Mouse (Mus musculus) urinary bladder, postnatal 25 days (tissue): ENCODE data around the gene Omt2b.
A peak's percentile ranks its signal among the peaks of the same experiment; 100 is the strongest.
"Not testable (repeated sequence)": the region's sequence is repeated elsewhere in the genome, so short reads cannot be mapped to it uniquely, and the experiment has no call there.

Source experiments
- DNase-seq: peaks from one replicate; pipeline ENCODE4 v3.0.0; 2022; ENCODE audit warnings: low spot score

Gene Omt2b

DNA sequence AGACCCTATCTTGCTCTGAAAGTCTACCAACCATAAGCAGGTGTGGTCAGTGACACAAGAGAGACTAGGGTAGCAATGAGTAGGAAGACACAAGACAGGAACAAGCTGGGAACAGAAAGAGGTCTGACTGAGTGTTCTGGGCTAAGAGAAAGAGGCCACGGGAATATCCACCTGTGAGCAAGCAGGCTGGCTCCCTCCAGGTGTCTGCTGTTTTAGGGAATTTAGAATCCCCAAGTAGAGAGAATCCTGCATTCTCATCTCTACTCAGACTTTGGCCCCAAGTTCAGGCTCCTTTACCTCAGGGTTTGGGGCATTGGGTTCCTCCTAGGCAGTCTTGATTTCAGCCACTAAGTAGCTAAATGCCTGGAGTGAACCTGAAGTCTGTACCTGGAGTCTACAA, at the start of gene Omt2b:
Gene Omt2b, plus strand, starts transcription at position 301 of the 400 bp plus-strand sequence.
- not testable (repeated sequence) for DNase-seq

DNA sequence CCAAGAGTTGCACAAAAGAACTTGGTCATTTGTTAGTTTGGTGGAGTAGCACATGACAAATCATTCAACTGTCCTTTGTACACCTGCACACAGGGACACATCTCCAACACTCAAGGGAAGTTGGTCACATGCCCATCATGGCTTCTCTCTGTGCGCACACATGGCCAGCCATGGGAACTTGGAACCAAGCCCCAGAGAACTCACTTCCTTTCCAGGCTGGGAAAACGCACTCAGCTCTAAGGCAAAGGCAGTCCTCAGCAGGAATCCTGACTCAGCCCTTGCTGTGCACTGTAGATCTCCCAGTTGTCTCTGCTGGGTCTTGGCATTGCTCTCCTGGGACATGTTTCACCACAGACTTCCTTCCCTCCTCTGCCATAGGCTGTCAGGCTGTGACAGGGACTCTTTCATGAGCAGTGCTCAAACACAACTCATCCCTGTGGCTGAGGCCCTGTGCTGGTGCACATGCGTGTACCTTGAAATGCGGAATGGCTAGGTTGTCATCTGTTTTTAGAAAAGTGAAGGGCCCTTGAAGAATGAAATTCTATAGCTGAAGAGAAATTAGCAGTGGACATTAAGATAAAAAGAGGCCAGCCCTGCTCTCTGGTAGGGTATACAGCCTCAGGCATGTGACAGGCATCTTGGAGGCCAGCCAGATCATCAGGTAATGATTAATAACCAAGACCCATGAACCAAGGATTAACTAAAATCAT, 45.2 kb upstream of the Omt2b start:
- not testable (repeated sequence) for DNase-seq

DNA sequence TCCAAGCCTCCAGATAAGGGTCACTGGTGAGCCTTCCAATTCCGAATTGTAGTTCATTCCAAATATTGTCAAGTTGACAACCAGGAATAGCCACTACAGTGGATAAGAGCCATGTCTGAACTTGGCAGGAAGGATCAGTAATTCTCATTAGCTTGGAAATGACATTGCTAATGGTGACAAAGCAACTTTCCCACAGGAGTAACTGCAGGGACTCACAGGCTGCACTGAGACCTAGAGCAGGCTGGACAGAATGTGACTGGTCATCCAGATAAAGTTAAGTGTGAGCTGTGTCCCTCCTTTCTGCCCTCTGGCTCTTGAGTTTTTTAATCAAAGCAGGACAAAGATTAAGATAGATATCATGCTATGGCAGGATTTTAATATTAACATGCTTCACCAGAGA, 38.3 kb upstream of the Omt2b start:
- DNase-seq: not testable (repeated sequence)

DNA sequence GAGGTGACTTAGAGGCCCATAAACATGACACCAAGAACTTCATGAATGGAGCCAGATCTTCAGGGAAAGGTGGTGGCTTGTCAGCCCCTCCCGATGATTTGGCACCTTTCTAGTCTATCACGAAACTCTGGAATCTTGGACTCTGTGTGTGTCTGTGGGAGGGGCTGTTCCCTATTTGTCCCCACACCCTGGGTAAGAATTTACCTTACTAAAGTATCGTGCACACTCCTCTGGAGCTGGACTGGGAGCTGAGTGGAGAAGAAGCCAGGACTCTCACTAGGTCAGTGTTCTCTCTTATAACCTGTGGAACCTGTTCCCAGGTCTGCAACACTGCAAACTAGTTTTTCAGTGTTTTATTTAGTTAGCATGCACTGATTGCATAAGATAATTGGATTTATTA, 37.7 kb upstream of the Omt2b start, which contains the start of gene Gm10639:
Gene Gm10639, plus strand, starts transcription at position 201 of the 400 bp plus-strand sequence.
- not testable (repeated sequence) for DNase-seq

DNA sequence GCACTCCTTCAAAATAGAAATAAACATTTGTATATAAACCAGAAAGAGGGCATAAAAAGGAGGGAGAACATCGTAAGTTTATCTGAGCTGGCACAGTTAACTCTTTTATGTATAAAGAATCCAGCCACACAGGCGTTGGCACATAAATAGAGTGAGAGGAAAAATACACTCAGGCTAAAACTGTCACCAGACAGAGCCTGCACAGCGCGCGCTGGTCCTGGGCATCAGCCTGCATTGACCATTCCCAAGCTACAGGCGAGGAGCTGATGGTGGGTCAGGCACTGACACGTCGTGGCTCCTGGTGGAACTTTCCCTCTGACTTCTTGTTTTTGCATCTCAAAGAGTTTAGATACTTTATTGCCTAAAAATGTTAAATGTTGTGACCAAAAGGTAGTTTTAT, 34.9 kb upstream of the Omt2b start:
- not testable (repeated sequence) for DNase-seq

DNA sequence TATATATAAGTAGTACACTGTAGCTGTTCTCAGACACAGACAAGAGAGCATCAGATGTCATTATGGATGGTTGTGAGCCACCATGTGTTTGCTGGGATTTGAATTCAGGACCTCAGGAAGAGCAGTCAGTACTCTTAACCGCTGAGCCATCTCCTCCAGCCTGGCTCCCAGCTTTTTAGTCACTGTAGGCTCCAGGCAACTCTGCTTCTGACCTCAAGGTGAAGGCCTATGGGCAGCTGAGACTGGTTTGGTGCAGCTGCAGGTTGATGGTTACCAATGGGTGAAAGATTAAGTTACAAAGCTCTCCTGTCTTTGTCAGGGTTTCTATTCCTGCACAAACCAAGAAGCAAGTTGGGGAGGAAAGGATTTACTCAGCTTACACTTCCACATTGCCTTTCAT, 33.7 kb upstream of the Omt2b start:
- not testable (repeated sequence) for DNase-seq

DNA sequence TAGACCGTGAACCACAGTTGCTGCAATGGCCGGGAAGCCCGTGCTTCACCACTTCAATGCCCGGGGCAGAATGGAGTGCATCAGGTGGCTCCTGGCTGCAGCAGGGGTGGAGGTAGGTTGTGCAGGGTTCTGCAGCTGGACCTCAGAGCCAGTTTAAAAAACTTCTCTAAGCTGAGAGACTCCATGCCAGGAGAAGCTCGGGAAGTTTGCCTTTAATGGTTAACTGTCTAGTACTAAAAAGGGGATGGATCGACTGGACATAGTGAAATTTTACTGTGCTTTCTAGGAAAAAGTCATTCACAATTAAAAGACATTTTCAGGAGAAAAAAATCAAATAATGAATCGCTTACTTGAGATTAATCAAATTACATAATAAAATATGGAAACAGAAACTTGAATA, 32.6 kb upstream of the Omt2b start:
- not testable (repeated sequence) for DNase-seq

DNA sequence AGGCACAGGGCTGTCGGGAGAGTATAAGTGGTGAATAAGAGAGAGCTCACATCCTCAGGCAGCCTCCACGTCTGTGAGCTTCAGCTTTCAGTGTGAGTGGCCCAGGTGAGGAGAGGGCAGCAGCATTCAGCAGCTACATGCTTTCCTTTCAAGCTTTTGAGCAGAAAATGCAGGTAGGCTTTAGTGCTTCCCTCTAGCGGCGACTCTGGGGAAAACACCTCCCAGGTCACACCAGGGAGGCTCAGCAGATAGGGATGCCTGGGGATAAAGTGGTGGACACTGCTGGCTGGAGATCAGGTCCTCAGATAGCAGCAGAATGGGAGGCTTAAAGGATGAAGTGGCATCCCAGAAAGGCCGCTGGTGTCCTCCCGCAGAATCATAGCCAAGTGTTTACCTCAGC, 31.3 kb upstream of the Omt2b start:
- DNase-seq: peak; percentile 30

DNA sequence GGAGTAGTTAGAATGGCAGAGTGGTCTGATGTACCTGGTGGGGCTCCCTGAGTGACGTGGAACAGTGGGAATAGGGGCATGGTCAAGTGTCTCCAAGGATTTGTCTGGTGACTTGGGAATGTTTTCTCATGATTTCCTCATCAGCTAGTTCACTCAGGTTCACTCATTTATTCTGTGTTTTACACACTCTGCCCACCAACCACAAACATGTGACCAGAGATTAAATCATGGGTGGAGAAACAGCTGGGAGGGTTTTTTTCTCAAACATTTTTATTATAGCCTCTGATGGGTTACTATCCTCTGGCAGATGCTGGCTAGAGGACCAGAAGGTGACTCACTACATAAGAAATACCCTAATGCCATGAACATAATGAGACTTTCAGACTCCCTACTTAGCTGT, 29.2 kb upstream of the Omt2b start:
- DNase-seq: no peak

DNA sequence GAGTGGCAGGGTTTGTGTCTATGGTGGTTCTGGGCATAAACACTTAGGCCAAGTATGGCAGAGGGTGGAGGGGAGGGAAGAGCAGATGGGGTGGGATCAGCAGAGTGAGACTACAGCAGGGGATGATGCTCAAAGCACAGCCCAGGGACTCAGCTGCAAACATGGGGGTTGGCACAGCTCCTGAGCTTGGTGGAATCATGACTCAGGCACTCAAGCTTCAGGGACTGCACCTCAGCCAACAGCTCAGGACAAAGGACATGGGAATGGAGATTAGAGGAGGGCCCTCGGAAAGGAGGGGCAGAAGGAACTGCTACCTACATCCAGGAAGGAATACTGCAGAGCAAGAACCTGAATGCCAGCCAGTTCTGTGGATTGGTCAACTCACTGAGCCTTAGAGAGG, 28.2 kb upstream of the Omt2b start:
- DNase-seq: not testable (repeated sequence)

DNA sequence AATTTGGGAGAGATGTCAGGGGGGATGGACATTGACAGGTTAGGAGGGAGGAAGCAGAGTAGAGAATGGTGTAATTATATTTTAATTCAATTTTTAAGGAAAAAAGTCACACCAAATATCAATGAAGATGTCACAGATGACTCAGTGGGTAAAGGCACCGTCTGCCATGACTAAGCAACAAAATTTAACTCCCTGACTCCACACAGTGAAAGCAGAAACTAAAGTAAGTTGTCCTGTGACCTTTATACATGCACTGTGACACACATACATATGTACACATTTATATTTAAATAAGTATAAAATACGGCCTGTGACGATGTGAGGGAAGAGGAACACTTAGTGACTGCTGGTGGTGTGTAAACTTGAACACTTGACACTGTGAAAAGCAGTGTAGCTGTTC, 19.3 kb upstream of the Omt2b start:
- DNase-seq: not testable (repeated sequence)

DNA sequence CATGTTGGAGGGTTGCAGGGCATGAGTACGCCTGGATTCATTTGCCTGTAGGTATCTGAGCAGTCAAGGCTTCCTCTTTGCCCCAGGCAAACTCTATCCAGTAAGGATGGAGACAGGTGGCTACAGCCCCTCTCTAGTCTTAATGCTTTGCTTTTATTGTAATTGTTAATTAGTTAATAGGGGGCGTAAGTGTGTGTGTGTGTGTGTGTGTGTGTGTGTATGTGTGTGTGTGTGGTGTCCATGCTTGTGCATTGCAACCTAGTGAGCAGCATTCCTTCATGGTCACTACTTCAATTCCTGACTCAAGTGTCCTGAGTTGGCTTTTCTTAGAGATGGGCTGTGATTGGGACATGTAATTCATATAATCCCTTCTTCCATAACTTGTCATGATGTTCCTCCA, 12.7 kb upstream of the Omt2b start, which contains the start of gene Omt2a:
Gene Omt2a, minus strand, starts transcription at position 101 of the 400 bp plus-strand sequence.
- no peak for DNase-seq

DNA sequence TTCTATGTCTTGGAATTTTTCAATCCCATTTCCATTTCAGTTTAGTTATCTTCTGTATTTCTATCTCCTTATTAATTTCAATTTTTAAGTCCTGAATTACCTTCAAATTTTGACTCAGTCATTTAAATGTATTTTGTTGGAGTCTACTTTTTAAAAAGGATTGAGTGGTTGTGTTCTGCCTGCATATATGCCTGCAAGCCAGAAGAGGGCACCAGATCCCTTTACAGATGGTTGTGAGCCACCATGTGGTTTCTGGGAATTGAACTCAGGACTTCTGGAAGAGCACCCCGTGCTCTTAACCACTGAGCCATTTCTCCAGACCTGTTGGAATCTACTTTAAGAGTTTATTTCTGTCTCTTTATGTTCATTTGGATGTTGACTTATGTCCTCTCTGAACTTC, 7.9 kb upstream of the Omt2b start:
- DNase-seq: no peak

DNA sequence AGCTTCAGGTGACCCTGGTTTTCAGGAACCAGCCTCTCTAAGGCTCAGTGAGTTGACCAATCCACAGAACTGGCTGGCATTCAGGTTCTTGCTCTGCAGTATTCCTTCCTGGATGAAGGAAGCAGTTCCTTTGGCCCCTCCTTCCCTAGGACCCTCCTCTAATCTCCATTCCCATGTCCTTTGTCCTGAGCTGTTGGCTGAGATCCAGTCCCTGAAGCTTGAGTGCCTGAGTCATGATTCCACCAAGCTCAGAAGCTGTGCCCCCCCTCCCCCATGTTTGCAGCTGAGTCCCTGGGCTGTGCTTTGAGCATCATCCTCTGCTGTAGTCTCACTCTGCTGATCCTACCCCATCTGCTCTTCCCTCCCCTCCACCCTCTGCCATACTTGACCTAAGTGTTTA, 9.7 kb downstream of the Omt2b start:
- not testable (repeated sequence) for DNase-seq

DNA sequence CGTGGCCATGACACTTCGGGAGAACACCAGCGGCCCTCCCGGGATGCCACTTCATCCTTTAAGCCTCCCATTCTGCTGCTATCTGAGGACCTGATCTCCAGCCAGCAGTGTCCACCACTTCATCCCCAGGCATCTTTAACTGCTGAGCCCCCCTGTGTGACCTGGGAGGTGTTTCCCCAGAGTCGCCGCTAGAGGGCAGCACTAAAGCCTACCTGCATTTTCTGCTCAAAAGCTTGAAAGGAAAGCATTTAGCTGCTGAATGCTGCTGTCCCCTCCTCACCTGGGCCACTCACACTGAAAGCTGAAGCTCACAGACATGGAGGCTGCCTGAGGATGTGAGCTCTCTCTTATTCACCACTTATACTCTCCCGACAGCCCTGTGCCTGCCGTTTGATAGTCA, 12.9 kb downstream of the Omt2b start:
- DNase-seq: peak; percentile 62

DNA sequence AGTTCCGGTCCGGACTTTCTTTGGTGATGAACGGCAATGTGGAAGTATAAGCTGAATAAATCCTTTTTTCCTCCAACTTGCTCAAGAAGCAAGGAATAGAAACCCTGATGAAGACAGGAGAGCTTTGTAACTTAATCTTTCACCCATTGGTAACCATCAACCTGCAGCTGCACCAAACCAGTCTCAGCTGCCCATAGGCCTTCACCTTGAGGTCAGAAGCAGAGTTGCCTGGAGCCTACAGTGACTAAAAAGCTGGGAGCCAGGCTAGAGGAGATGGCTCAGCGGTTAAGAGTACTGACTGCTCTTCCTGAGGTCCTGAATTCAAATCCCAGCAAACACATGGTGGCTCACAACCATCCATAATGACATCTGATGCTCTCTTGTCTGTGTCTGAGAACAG, 15.1 kb downstream of the Omt2b start:
- DNase-seq: not testable (repeated sequence)

DNA sequence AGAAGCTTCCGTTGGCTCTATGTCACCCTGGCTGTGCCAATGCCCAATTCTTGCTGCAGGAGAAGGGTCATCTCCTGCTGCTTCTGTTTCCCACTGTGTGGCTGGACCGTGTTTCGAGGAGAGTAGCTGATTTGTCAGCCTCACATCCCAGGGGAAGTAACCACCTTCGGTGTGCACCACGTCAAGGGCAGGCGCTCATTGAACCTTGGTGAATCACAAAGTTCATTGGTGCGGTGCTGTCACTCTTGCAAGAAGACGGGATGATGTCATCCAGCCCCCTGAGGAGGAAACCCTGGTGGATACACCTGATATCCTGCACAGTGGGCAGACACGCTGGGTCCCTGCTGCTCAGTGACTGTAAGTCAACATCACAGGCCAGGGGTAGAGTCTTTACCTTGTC, 15.7 kb downstream of the Omt2b start:
- DNase-seq: not testable (repeated sequence)

DNA sequence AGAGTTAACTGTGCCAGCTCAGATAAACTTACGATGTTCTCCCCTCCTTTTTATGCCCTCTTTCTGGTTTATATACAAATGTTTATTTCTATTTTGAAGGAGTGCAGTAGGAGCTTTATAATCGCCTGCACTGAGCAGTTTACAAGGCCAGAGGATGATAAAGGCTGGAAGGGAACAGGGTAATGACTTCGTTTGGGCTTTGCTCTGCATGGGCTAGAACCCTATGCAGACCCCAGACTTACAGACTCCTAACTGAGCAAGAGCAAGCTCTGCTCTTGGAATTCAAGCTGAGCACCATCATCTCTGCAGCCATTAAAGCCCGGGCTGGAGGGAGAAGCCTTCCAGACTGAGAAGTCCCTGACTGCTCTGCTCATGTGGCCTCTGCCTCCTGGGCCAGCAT, 17.8 kb downstream of the Omt2b start:
- not testable (repeated sequence) for DNase-seq

DNA sequence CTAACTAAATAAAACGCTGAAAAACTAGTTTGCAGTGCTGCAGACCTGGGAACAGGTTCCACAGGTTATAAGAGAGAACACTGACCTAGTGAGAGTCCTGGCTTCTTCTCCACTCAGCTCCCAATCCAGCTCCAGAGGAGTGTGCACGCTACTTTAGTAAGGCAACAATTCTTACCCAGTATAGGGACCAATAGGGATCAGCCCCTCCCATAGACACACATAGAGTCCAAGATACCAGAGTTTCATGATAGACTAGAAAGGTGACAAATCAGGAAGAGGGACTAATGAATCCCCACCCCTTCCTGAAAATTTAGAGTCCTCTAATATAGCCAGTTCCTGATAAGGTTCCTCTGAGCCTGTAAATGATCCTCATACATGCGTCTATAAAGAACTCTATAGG, 19.6 kb downstream of the Omt2b start:
- DNase-seq: no peak

DNA sequence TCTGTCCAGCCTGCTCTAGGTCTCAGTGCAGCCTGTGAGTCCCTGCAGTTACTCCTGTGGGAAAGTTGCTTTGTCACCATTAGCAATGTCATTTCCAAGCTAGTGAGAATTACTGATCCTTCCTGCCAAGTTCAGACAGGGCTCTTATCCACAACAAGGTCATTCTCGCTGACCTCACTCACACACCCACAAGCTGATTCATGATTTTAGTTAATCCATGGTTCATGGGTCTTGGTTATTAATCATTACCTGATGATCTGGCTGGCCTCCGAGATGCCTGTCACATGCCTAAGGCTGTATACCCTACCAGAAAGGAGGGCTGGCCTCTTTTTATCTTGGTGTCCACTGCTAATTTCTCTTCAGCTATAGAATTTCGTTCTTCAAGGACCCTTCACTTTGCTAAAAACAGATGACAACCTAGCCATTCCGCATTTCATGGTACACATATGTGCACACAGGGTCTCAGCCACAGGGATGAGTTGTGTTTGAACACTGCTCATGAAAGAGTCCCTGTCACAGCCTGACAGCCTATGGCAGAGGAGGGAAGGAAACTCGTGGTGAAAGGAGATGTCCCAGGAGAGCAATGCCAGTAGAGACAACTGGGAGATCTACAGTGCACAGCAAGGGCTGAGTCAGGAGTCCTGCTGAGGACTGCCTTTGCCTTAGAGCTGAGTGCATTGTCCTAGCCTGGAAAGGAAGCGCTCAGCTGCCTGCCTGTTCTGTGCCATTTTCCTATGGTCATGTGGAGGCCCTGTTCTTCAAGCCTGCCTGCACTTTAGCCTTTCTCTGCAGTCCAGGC, 21.0 kb downstream of the Omt2b start:
- DNase-seq: not testable (repeated sequence)

DNA sequence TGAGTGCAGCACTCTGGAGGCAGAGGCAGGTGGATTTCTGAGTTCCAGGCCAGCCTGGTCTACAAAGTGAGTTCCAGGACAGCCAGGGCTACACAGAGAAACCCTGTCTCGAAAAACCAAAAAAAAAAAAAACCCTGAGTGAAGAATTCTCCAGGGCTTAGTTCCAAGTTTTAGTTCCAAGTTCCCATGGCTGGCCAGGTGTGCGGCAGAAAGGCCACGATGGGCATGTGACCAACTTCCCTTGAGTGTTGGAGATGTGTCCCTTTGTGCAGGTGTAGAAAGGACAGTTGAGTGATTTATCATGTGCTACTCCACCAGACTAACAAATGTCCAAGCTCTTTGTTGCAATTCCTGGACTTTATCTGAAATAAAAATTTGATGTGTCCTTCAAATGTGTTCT, 21.8 kb downstream of the Omt2b start:
- DNase-seq: not testable (repeated sequence)

DNA sequence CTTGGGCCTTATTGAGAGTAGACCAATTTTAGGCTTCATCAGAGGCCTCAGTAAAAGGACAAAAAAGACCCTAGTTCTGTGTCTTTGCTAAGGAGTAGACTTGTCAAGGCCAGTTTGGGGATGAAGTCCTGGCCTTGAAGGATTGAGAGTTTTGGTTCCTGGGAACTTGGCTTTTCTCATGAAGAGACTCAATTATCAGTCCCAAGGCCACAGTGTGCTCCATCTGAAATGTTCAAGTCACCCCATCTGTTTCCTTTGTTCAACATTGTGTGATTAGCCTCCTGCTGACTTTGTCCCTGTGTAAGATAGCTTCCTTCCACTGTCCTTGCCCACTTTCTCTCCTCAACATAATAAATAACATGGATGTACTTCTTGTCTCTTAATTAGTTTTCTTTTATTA, 22.6 kb downstream of the Omt2b start:
- DNase-seq: not testable (repeated sequence)
